Mouse (Mus musculus) cerebellum, adult 9-10 months (tissue): ENCODE data around the gene Ctdspl2.

ENCODE experiments used
- DNase-seq: peaks from one replicate; pipeline ENCODE4 v3.0.0; 2022

Ctdspl2 gene

DNA sequence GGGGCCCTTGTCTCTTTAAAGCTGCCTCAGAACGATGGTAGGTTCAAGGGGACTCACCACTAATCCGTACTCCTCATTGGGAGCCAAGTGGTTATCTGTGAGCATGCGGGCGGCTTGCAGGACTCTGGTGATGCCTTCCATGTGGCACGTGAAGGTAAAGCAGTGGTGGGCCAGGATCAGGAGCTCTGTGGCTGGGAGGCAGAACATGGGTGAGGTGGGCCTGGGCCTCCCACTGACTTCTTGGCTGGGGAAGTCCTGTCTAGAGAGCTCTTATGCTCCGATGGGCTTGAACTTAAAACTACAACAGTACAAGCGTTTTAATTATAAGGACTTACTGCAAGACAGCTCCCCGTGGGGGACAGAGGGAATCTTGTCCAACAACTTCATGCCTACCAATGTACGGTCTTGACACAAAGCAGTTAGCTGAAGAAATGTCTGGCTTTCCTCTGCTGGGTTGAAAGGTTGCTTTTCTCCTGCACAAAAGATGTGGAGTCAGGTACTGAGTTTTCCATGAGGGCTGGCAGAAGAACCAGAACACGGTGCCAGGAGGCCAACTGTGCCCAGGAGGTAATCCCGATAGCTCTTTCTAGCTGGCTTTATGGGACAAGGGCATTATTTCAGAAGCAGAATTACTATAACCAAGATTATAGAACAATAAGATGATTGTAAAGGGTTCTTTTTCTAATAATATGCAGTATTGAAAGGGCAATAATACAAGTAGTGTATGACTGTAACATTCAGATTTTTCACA, 103.7 kb downstream of the Ctdspl2 start:
- DNase-seq = peak; percentile 69
